ENCODE assay signal across 17 mouse cellular contexts in genomic region chr2:35809141-35809540, GRCm38 (mm10).
A peak's percentile ranks its signal among the peaks of the same experiment; 100 is the strongest.
DNase-seq lines count a peak whose midpoint lies in the region; ATAC-seq and TF ChIP-seq lines count a peak whose summit lies in the region.
"Had no signal": no experiment of that assay in that cellular context is flagged by ENCODE, and none has a peak within 500 bp of the region (broad histone marks: within the 10 kb centered on the region; RNA-seq: fewer than 3 reads in every experiment).

No protein-coding gene starts in this region.

- H3K27ac ChIP-seq in forebrain, embryonic 13.5 days = no peak overlapping the region
- H3K27ac ChIP-seq in forebrain, embryonic 16.5 days (ENCODE audit: low read length) = no peak overlapping the region
- H3K27ac ChIP-seq in kidney, adult 2 months (ENCODE audit: insufficient read depth, low read depth, low read length) = no peak overlapping the region
- H3K27ac ChIP-seq: gastrocnemius, adult 2 months; layer of hippocampus, adult 2 months; macrophage had no signal

- no peak overlapping the region for H3K9ac ChIP-seq in forebrain, embryonic 13.5 days
- H3K9ac ChIP-seq in forebrain, embryonic 16.5 days (replicated peaks; ENCODE audit: low read depth, low read length) = no peak overlapping the region

- no peak overlapping the region for H3K4me3 ChIP-seq in forebrain, embryonic 13.5 days
- no peak overlapping the region for H3K4me3 ChIP-seq in forebrain, embryonic 16.5 days (replicated peaks; ENCODE audit: low read length)
- H3K4me3 ChIP-seq in kidney, adult 2 months (ENCODE audit: insufficient read depth, low read depth, low read length) = no peak overlapping the region
- H3K4me3 ChIP-seq: gastrocnemius, adult 2 months; layer of hippocampus, adult 2 months had no signal

- no peaks in the 10 kb centered on the region for H3K36me3 ChIP-seq in forebrain, embryonic 13.5 days (ENCODE audit: poor library complexity, severe bottlenecking)
- no peaks in the 10 kb centered on the region for H3K36me3 ChIP-seq in forebrain, embryonic 16.5 days (ENCODE audit: control insufficient read depth, insufficient read depth)
- H3K36me3 ChIP-seq in kidney, adult 2 months (ENCODE audit: control insufficient read depth, insufficient read depth, low read length) = no peaks in the 10 kb centered on the region

- H3K9me3 ChIP-seq in forebrain, embryonic 13.5 days (replicated peaks) = no peaks in the 10 kb centered on the region
- H3K9me3 ChIP-seq in forebrain, embryonic 16.5 days (ENCODE audit: control insufficient read depth, low read length) = no peaks in the 10 kb centered on the region

- H3K4me2 ChIP-seq in forebrain, embryonic 13.5 days = no peak overlapping the region
- H3K4me2 ChIP-seq in forebrain, embryonic 16.5 days (ENCODE audit: low read length) = no peak overlapping the region

- H3K4me1 ChIP-seq in forebrain, embryonic 13.5 days = peaks cover 27% of the 10 kb centered on the region
- H3K4me1 ChIP-seq in forebrain, embryonic 16.5 days (replicated peaks; ENCODE audit: control insufficient read depth, insufficient read depth, low read length) = peaks cover 25% of the 10 kb centered on the region
- no peaks in the 10 kb centered on the region for H3K4me1 ChIP-seq in kidney, adult 2 months (ENCODE audit: control insufficient read depth, insufficient read depth, low read length)

- 0 out of 2 replicates have a peak, but pooled peaks cover 4% of the 10 kb centered on the region for H3K27me3 ChIP-seq in forebrain, embryonic 13.5 days
- no peaks in the 10 kb centered on the region for H3K27me3 ChIP-seq in forebrain, embryonic 16.5 days (replicated peaks; ENCODE audit: control insufficient read depth, insufficient read depth, low read length)
- H3K27me3 ChIP-seq in kidney, adult 2 months (replicated peaks; ENCODE audit: control insufficient read depth, insufficient read depth, low read length) = no peaks in the 10 kb centered on the region
- H3K27me3 ChIP-seq: Patski had no signal

- no peak for TF ChIP-seq CTCF in kidney, adult 2 months (conservative IDR thresholded peaks at IDR 0.05; ENCODE audit: insufficient read depth, insufficient read length, low read depth, low read length)

- TF ChIP-seq POLR2A in kidney, adult 2 months (IDR thresholded peaks at IDR 0.05; ENCODE audit: low read depth, low read length) = no peak

- peak; percentile 25 for DNase-seq in kidney, adult 2 months
- no peak for DNase-seq in kidney, postnatal 36 days
- DNase-seq in right cerebral cortex, adult 2 months (ENCODE audit: low spot score in 2 of 2) = peak; percentile 36 to 38
- no peak for DNase-seq in right cerebral cortex, postnatal 25 days
- no peak for DNase-seq in heart, adult 18-20 months
- DNase-seq: cerebellum, adult 2 months; gastrocnemius, adult 2 months; heart, adult 11 months; liver; lung, adult 18-20 months; thymus, postnatal 36 days had no signal

- WGBS in forebrain, embryonic 13.5 days = 36% methylated on average over 3 of the region's 3 CpGs
- WGBS in forebrain, embryonic 16.5 days = 15% methylated on average over 3 of the region's 3 CpGs
- WGBS in kidney, adult 2 months = 46% methylated on average over 3 of the region's 3 CpGs

- peak; percentile 59 for ATAC-seq in forebrain, embryonic 13.5 days
- no peak for ATAC-seq in forebrain, embryonic 16.5 days
- ATAC-seq: inflammation-experienced regulatory T-cells, adult 6 months; Patski had no signal

Comparison
In these comparisons a context has a peak if more than half of its experiments do, and no peak if none do; other contexts are left out.
1. DNase-seq: peak in kidney, adult 2 months (single experiment) and right cerebral cortex, adult 2 months (2 of 2); none in kidney, postnatal 36 days (0 of 2), right cerebral cortex, postnatal 25 days (single experiment) and heart, adult 18-20 months (0 of 2).